ENCODE assay signal across 9 mouse cellular contexts in genomic region chr14:54650621-54651454, GRCm38 (mm10). TPM values are rescaled to one million over a fixed set of nuclear protein-coding genes. Genes with fewer than 3 reads are reported as not detected.
DNase-seq lines count a peak whose midpoint lies in the region; ATAC-seq and TF ChIP-seq lines count a peak whose summit lies in the region.
"Had no signal": no experiment of that assay in that cellular context is flagged by ENCODE, and none has a peak within 500 bp of the region (broad histone marks: within the 10 kb centered on the region; RNA-seq: fewer than 3 reads in every experiment).

No protein-coding gene starts in this region.

- no peak for TF ChIP-seq POLR2A in brain, embryonic 14.5 days (IDR thresholded peaks at IDR 0.05; ENCODE audit: borderline replicate concordance, extremely low read depth, insufficient read depth, insufficient read length, poor library complexity, severe bottlenecking)

- H3K9me3 ChIP-seq in heart, embryonic 16.5 days (replicated peaks; ENCODE audit: control insufficient read depth, low read length) = no peaks in the 10 kb centered on the region
- H3K9me3 ChIP-seq in liver, embryonic 13.5 days (replicated peaks) = no peaks in the 10 kb centered on the region
- no peaks in the 10 kb centered on the region for H3K9me3 ChIP-seq in stomach, embryonic 14.5 days (ENCODE audit: control insufficient read depth, low read depth, low read length)

- peaks cover 53% of the 10 kb centered on the region for H3K36me3 ChIP-seq in heart, embryonic 16.5 days (ENCODE audit: control insufficient read depth, insufficient read depth)
- H3K36me3 ChIP-seq in liver, embryonic 13.5 days = peaks cover 72% of the 10 kb centered on the region
- H3K36me3 ChIP-seq in stomach, embryonic 14.5 days (ENCODE audit: control insufficient read depth, insufficient read depth, low read length) = peaks cover 57% of the 10 kb centered on the region

- no peak overlapping the region for H3K4me3 ChIP-seq in heart, embryonic 16.5 days (ENCODE audit: low read length)
- no peak overlapping the region for H3K4me3 ChIP-seq in liver, embryonic 13.5 days (replicated peaks)
- no peak overlapping the region for H3K4me3 ChIP-seq in stomach, embryonic 14.5 days (ENCODE audit: low read depth, low read length)

- H3K27ac ChIP-seq in heart, embryonic 16.5 days (ENCODE audit: low read length) = 0 out of 2 replicates have a peak overlapping the region, but pooled peaks have one; percentile 15
- H3K27ac ChIP-seq in liver, embryonic 13.5 days = peak overlapping the region; percentile 53
- H3K27ac ChIP-seq in stomach, embryonic 14.5 days (ENCODE audit: low read length) = no peak overlapping the region

- peaks cover 22% of the 10 kb centered on the region for H3K4me1 ChIP-seq in heart, embryonic 16.5 days (ENCODE audit: control insufficient read depth, insufficient read depth, low read length)
- peaks cover 57% of the 10 kb centered on the region for H3K4me1 ChIP-seq in liver, embryonic 13.5 days (replicated peaks)
- peaks cover 15% of the 10 kb centered on the region; the same call in 1 of the 2 replicates for H3K4me1 ChIP-seq in stomach, embryonic 14.5 days (ENCODE audit: control insufficient read depth, insufficient read depth, low read length)

- H3K4me2 ChIP-seq in heart, embryonic 16.5 days (ENCODE audit: low read depth, low read length) = no peak overlapping the region
- no peak overlapping the region for H3K4me2 ChIP-seq in liver, embryonic 13.5 days
- H3K4me2 ChIP-seq in stomach, embryonic 14.5 days (replicated peaks; ENCODE audit: low read depth, low read length) = no peak overlapping the region

- no peaks in the 10 kb centered on the region for H3K27me3 ChIP-seq in heart, embryonic 16.5 days (ENCODE audit: control insufficient read depth, insufficient read depth, low read length)
- H3K27me3 ChIP-seq in liver, embryonic 13.5 days = no peaks in the 10 kb centered on the region
- H3K27me3 ChIP-seq in stomach, embryonic 14.5 days (ENCODE audit: control insufficient read depth, insufficient read depth, low read length) = no peaks in the 10 kb centered on the region

- no peak overlapping the region for H3K9ac ChIP-seq in heart, embryonic 16.5 days (ENCODE audit: low read length)
- H3K9ac ChIP-seq in liver, embryonic 13.5 days = no peak overlapping the region
- no peak overlapping the region for H3K9ac ChIP-seq in stomach, embryonic 14.5 days (replicated peaks; ENCODE audit: low read depth, low read length)

- WGBS in heart, embryonic 16.5 days = 60% methylated on average over 23 of the region's 23 CpGs
- 57% methylated on average over 23 of the region's 23 CpGs for WGBS in liver, embryonic 13.5 days (ENCODE audit: insufficient replicate concordance)
- WGBS in stomach, embryonic 14.5 days = 61% methylated on average over 23 of the region's 23 CpGs

- DNase-seq in CD8-positive naive resting alpha-beta T cell, adult 2 months (ENCODE audit: low read depth in 2 of 2, low spot score in 2 of 2) = peak; percentile 80 to 92
- peak; percentile 97 for DNase-seq in brain, embryonic 14.5 days (ENCODE audit: low read depth)
- DNase-seq in kidney, postnatal 14 days = peak; percentile 88
- DNase-seq in liver, embryonic 13.5 days = peak; percentile 76
- peak; percentile 80 for DNase-seq in neural tube, embryonic 10.5 days (ENCODE audit: extremely low spot score, low spot score)

- ATAC-seq in erythroid progenitor cell, adult 5-6 weeks (replicated peaks; ENCODE audit: low FRiP score, poor library complexity, severe bottlenecking) = peak; percentile 67
- 0 out of 2 replicates have a peak, but pooled peaks have one; percentile 7 for ATAC-seq in heart, embryonic 16.5 days (replicated peaks; ENCODE audit: extremely low read depth, insufficient read depth, low FRiP score)
- ATAC-seq in liver, embryonic 13.5 days (ENCODE audit: low read depth) = peak; percentile 43
- ATAC-seq in stomach, embryonic 14.5 days (ENCODE audit: insufficient number of reproducible peaks, insufficient read depth, low FRiP score, low read depth) = peak; percentile 25

- peak; percentile 98 for TF ChIP-seq CTCF in brain, embryonic 14.5 days (IDR thresholded peaks at IDR 0.05; ENCODE audit: borderline replicate concordance, extremely low read depth, insufficient read depth, insufficient read length)

RNA-seq across cellular contexts. Expression of gene Cdh24, which starts 9.7 kb away (rescaled TPM):
- 73.5 and 75.5 TPM in 2 replicates for polyA plus RNA-seq in brain, embryonic 14.5 days (2012; rRNA removed)
- total RNA-seq in erythroid progenitor cell, adult 5-6 weeks (2015; ENCODE audit: low replicate concordance) = 1.4 and 2.1 TPM in 2 replicates
- total RNA-seq in erythroid progenitor cell, adult 5-6 weeks (2017; ENCODE audit: low replicate concordance) = 2.8 and 14.1 TPM in 2 replicates
- polyA plus RNA-seq in heart, embryonic 16.5 days (2015; fragmentation: Nextera tagmentation; extraction: Ambion mirVana) = 1.4 and 1.9 TPM in 2 replicates
- polyA plus RNA-seq in liver, embryonic 13.5 days (2015; fragmentation: Nextera tagmentation; extraction: Ambion mirVana) = 0.25 and 0.38 TPM in 2 replicates
- polyA plus RNA-seq in stomach, embryonic 14.5 days (2014; fragmentation: Nextera tagmentation; extraction: Ambion mirVana) = 4.5 and 5.1 TPM in 2 replicates

RNA-seq across cellular contexts. Expression of gene Gm17606, which starts 10.1 kb away (rescaled TPM):
- not detected in 2 replicates for polyA plus RNA-seq in brain, embryonic 14.5 days (2012; rRNA removed)
- not detected in 2 replicates for total RNA-seq in erythroid progenitor cell, adult 5-6 weeks (2015; ENCODE audit: low replicate concordance)
- not detected in 2 replicates for total RNA-seq in erythroid progenitor cell, adult 5-6 weeks (2017; ENCODE audit: low replicate concordance)
- polyA plus RNA-seq in heart, embryonic 16.5 days (2015; fragmentation: Nextera tagmentation; extraction: Ambion mirVana) = not detected in 2 replicates
- not detected in 2 replicates for polyA plus RNA-seq in liver, embryonic 13.5 days (2015; fragmentation: Nextera tagmentation; extraction: Ambion mirVana)
- polyA plus RNA-seq in stomach, embryonic 14.5 days (2014; fragmentation: Nextera tagmentation; extraction: Ambion mirVana) = not detected in 2 replicates
- polyA plus RNA-seq: gonadal fat pad, adult 2 months had no signal

RNA-seq across cellular contexts. Expression of gene Psmb11, which starts 29.6 kb away (rescaled TPM):
- 0.07 TPM in 1 of 2 replicates, not detected in the other for polyA plus RNA-seq in brain, embryonic 14.5 days (2012; rRNA removed)
- not detected in 2 replicates for total RNA-seq in erythroid progenitor cell, adult 5-6 weeks (2015; ENCODE audit: low replicate concordance)
- not detected in 2 replicates for total RNA-seq in erythroid progenitor cell, adult 5-6 weeks (2017; ENCODE audit: low replicate concordance)
- polyA plus RNA-seq in heart, embryonic 16.5 days (2015; fragmentation: Nextera tagmentation; extraction: Ambion mirVana) = 9.5 and 22.3 TPM in 2 replicates
- not detected in 2 replicates for polyA plus RNA-seq in liver, embryonic 13.5 days (2015; fragmentation: Nextera tagmentation; extraction: Ambion mirVana)
- 0.06 TPM in 1 of 2 replicates, not detected in the other for polyA plus RNA-seq in stomach, embryonic 14.5 days (2014; fragmentation: Nextera tagmentation; extraction: Ambion mirVana)
- polyA plus RNA-seq: gonadal fat pad, adult 2 months had no signal

RNA-seq across cellular contexts. Expression of gene Psmb5, which starts 33.0 kb away (rescaled TPM):
- 257 and 335 TPM in 2 replicates for polyA plus RNA-seq in brain, embryonic 14.5 days (2012; rRNA removed)
- total RNA-seq in erythroid progenitor cell, adult 5-6 weeks (2015; ENCODE audit: low replicate concordance) = 44.9 and 56.2 TPM in 2 replicates
- 8.7 and 14.7 TPM in 2 replicates for total RNA-seq in erythroid progenitor cell, adult 5-6 weeks (2017; ENCODE audit: low replicate concordance)
- polyA plus RNA-seq in heart, embryonic 16.5 days (2015; fragmentation: Nextera tagmentation; extraction: Ambion mirVana) = 358 and 367 TPM in 2 replicates
- 262 and 266 TPM in 2 replicates for polyA plus RNA-seq in liver, embryonic 13.5 days (2015; fragmentation: Nextera tagmentation; extraction: Ambion mirVana)
- polyA plus RNA-seq in stomach, embryonic 14.5 days (2014; fragmentation: Nextera tagmentation; extraction: Ambion mirVana) = 355 and 361 TPM in 2 replicates

RNA-seq across cellular contexts. Expression of gene 1700123O20Rik, which starts 35.2 kb away (rescaled TPM):
- polyA plus RNA-seq in brain, embryonic 14.5 days (2012; rRNA removed) = 64.6 and 76.7 TPM in 2 replicates
- total RNA-seq in erythroid progenitor cell, adult 5-6 weeks (2015; ENCODE audit: low replicate concordance) = 45.7 and 46.9 TPM in 2 replicates
- 16.3 and 29.4 TPM in 2 replicates for total RNA-seq in erythroid progenitor cell, adult 5-6 weeks (2017; ENCODE audit: low replicate concordance)
- 42.8 and 49.8 TPM in 2 replicates for polyA plus RNA-seq in heart, embryonic 16.5 days (2015; fragmentation: Nextera tagmentation; extraction: Ambion mirVana)
- 46.3 and 51.6 TPM in 2 replicates for polyA plus RNA-seq in liver, embryonic 13.5 days (2015; fragmentation: Nextera tagmentation; extraction: Ambion mirVana)
- polyA plus RNA-seq in stomach, embryonic 14.5 days (2014; fragmentation: Nextera tagmentation; extraction: Ambion mirVana) = 82.9 and 88.9 TPM in 2 replicates

Comparison
In these comparisons a context has a peak if more than half of its experiments do, and no peak if none do; other contexts are left out.
1. ATAC-seq: peak in every context shown above with its lines; median percentile 67 in erythroid progenitor cell, adult 5-6 weeks; 43 in liver, embryonic 13.5 days; 25 in stomach, embryonic 14.5 days; 7 in heart, embryonic 16.5 days.
2. RNA of gene Cdh24, which starts 9.7 kb away (polyA plus RNA-seq): 73.5 to 75.5 TPM in brain, embryonic 14.5 days; 4.5 to 5.1 TPM in stomach, embryonic 14.5 days, 1.4 to 1.9 TPM in heart, embryonic 16.5 days and 0.25 to 0.38 TPM in liver, embryonic 13.5 days; every median in the first group is over 10 times any median in the second.
3. Peak in every context shown above with its lines, with median percentiles within 50 percentile points of each other: DNase-seq.